Mouse (Mus musculus) G1E (cell line): Measurements from ENCODE around the gene C1rb. TPM values are rescaled to one million over a fixed set of nuclear protein-coding genes. Genes with fewer than 3 reads are reported as not detected.
"Not testable (repeated sequence)": the region's sequence is repeated elsewhere in the genome, so short reads cannot be mapped to it uniquely, and the experiment has no call there.

Experiments
- ATAC-seq: 2 replicates; pipeline ENCODE4 v1.8.0; 2016; ENCODE audit warnings: mild to moderate bottlenecking; ENCODE audit not compliant: insufficient number of reproducible peaks, poor library complexity, low FRiP score, severe bottlenecking; ENCODE audit errors: extremely low read depth
- DNase-seq: peaks from one replicate; pipeline ENCODE4 v3.0.0; 2012; ENCODE audit warnings: low spot score
- H3K27me3 ChIP-seq: 2 replicates; pipeline ENCODE4 v1.6.1; 2012; ENCODE audit warnings: mild to moderate bottlenecking, low read length, inconsistent platforms; ENCODE audit not compliant: insufficient read depth
- H3K36me3 ChIP-seq: replicated peaks from 2 replicates; pipeline ENCODE3; 2012; ENCODE audit warnings: mild to moderate bottlenecking, inconsistent platforms
- H3K4me1 ChIP-seq: 2 replicates; pipeline ENCODE4 v1.6.1; 2012; ENCODE audit warnings: low read depth, low read length, inconsistent platforms, mixed read lengths; ENCODE audit not compliant: insufficient read depth
- H3K4me3 ChIP-seq: 2 replicates; pipeline ENCODE4 v1.5.1; 2012; ENCODE audit warnings: low read depth, mild to moderate bottlenecking, inconsistent platforms, low read length, moderate library complexity, mixed read lengths
- H3K9me3 ChIP-seq: replicated peaks from 2 replicates; pipeline ENCODE4 v1.6.1; 2012; ENCODE audit warnings: inconsistent platforms
- CTCF ChIP-seq: IDR thresholded peaks from 2 replicates; pipeline ENCODE4 v1.5.1; 2012; ENCODE audit warnings: low read depth, low read length, inconsistent platforms, mixed read lengths
- GATA1 ChIP-seq: IDR thresholded peaks from 2 replicates; pipeline ENCODE4 v1.6.1; 2012; ENCODE audit warnings: borderline replicate concordance, low read length, inconsistent platforms, mixed read lengths
- GATA2 ChIP-seq: IDR thresholded peaks from 2 replicates; pipeline ENCODE4 v1.6.1; 2012; ENCODE audit warnings: low read depth, low read length, inconsistent platforms, borderline replicate concordance
- POLR2AphosphoS5 ChIP-seq: IDR thresholded peaks from 2 replicates; pipeline ENCODE4 v1.6.1; 2012; ENCODE audit warnings: low read depth, low read length, inconsistent platforms; ENCODE audit not compliant: insufficient replicate concordance
- TAL1 ChIP-seq: conservative IDR thresholded peaks from 2 replicates; pipeline ENCODE4 v1.6.1; 2012; ENCODE audit warnings: low read depth, low read length, inconsistent platforms, mixed read lengths
- polyA plus RNA-seq: library from polyadenylated mRNA; stranded (reverse); fragments of >175 nt; gene quantifications from 2 replicates; pipeline ENCODE4 v1.2.3, GENCODE M21; 2012
- total RNA-seq, 2 experiments: library from RNA; stranded (forward) in 1 of 2; stranded (reverse) in 1 of 2; fragments of 200-1000 nt in 1 of 2; fragments of >200 nt in 1 of 2; fragmentation: Nextera tagmentation in 1 of 2; gene quantifications; 2 replicates each; pipeline ENCODE4 v1.2.3; 2014 to 2017

Gene C1rb
- total and polyA plus RNA-seq, 3 experiments, result 0.11 TPM; not detected in 2

DNA sequence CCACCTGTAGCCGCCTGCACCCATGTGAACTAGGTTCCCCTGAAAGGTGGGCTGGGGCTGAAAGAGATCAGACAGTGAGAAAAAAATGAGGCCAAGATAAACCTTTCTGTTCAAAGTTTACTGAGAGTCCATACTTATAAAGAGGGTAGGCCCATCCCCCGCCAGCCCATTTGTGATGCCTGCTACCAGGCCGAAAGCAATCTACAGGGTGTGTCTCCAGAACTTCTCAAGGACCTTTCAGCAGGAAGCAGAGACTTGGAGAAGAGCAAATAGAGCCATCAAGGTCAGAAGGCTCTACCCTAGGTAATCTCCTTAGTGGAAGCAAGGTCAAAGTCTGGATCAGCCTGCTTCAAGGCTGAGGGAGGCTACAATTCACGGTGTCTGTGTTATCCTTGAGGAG lies 31.9 kb downstream of the C1rb start:
- no peak for ATAC-seq
- DNase-seq, result no peak
- H3K4me1 ChIP-seq, result no peaks in the 10 kb centered on the region
- TF ChIP-seq GATA1 (no peak), CTCF (no peak), POLR2AphosphoS5 (no peak), TAL1 (no peak), GATA2 (no peak)
- H3K9me3 ChIP-seq, result no peaks in the 10 kb centered on the region
- no peaks in the 10 kb centered on the region for H3K27me3 ChIP-seq
- H3K36me3 ChIP-seq, result no peaks in the 10 kb centered on the region
- H3K4me3 ChIP-seq, result no peak overlapping the region

DNA sequence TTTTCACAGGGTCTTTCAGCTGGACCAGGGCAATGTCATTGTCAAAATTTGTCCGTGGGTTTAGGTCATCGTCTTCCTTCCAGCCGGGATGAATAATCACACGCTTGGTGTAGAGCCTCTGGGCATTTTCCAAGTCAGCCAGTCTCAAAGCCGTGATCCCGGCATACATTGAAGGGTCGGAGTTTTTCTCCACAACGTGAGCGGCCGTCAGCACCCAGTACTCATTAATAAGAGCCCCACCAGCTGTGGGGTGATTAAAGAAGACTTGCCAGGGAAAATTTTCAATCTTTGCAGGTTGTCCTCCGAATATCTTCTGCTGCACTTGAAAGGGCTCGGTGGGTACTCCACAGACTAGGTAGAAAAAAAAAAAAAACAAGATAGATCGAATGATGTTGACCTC lies 55.5 kb downstream of the C1rb start:
- Histone ChIP-seq H3K9me3 (no peaks in the 10 kb centered on the region), H3K36me3 (no peaks in the 10 kb centered on the region), H3K4me1 (no peaks in the 10 kb centered on the region), H3K4me3 (no peak overlapping the region), H3K27me3 (peaks cover 5% of the 10 kb centered on the region)
- no peak for TF ChIP-seq GATA2
- no peak for TF ChIP-seq CTCF
- no peak for TF ChIP-seq TAL1
- no peak for TF ChIP-seq GATA1
- no peak for TF ChIP-seq POLR2AphosphoS5
- DNase-seq (no peak), ATAC-seq (no peak)

DNA sequence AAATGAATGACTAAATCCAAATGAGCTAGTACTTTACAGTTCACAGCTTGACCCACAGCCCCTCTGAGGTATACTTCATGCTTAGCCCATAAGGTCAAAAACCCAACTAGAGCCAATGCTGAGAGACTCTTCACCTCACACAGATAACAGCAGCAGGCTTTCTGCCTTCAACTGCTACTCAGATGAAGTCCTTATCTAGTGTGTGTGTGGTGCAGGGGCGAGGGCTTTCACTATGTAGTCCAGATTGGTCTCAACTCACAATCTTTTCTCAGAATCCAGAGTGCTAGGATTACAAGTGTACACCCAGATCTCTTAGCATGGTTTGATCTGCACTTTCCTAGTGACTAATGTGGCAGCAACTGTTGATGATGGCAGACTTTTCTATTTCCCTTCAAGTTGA lies 56.1 kb downstream of the C1rb start:
- H3K27me3 ChIP-seq, ATAC-seq, H3K36me3 ChIP-seq, H3K9me3 ChIP-seq, H3K4me1 ChIP-seq, DNase-seq, H3K4me3 ChIP-seq: not testable (repeated sequence)

DNA sequence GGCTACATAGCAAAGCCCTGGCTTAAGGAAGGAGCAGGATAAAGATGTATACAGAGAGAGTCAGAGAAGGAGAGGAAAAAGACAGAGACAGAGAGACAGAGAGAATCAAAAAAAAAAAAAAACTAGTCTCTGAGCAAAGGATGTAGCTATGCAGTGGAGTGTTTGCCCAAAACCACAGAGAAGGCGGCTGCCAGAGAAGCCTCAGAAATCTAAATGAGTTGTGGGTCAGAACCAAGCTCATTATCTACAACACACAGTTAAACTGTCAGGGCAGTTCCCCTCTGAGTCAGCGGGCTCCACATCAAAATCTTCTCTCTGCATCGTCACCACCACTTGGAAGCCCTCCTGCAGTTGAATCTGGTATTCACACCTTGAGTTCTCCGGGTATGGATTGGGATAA lies 60.7 kb downstream of the C1rb start:
- H3K4me3 ChIP-seq, result no peak overlapping the region
- no peak for TF ChIP-seq POLR2AphosphoS5
- no peak for TF ChIP-seq GATA1
- no peak for TF ChIP-seq TAL1
- no peak for TF ChIP-seq CTCF
- TF ChIP-seq GATA2, result no peak
- no peaks in the 10 kb centered on the region for H3K9me3 ChIP-seq
- no peaks in the 10 kb centered on the region for H3K36me3 ChIP-seq
- H3K27me3 ChIP-seq, result peaks cover 10% of the 10 kb centered on the region
- ATAC-seq (no peak), DNase-seq (no peak)
- no peaks in the 10 kb centered on the region for H3K4me1 ChIP-seq

Other genes with a start within 250 kb of the C1rb start
- gene Pex5, start 155.2 kb upstream of the C1rb start, total RNA-seq (2014; fragmentation: Nextera tagmentation), result 15.8 and 25.0 TPM in 2 replicates
- 21.0 and 22.3 TPM in 2 replicates for gene Pex5, start 155.2 kb upstream of the C1rb start, total RNA-seq (2017)
- 17.4 and 19.1 TPM in 2 replicates for gene Pex5, start 155.2 kb upstream of the C1rb start, polyA plus RNA-seq
- gene Clstn3, start 105.5 kb upstream of the C1rb start, total RNA-seq (2014; fragmentation: Nextera tagmentation), result 1.7 and 4.2 TPM in 2 replicates
- 4.6 and 6.2 TPM in 2 replicates for gene Clstn3, start 105.5 kb upstream of the C1rb start, total RNA-seq (2017)
- gene Clstn3, start 105.5 kb upstream of the C1rb start, polyA plus RNA-seq, result 10.9 and 11.5 TPM in 2 replicates
- not detected in 2 replicates for gene C1rl, start 77.2 kb upstream of the C1rb start, total RNA-seq (2014; fragmentation: Nextera tagmentation)
- 0.05 TPM in 1 of 2 replicates, not detected in the other for gene C1rl, start 77.2 kb upstream of the C1rb start, total RNA-seq (2017)
- gene C1rl, start 77.2 kb upstream of the C1rb start, polyA plus RNA-seq, result 0.02 and 0.10 TPM in 2 replicates
- not detected in 2 replicates for gene C1ra, start 57.9 kb upstream of the C1rb start, total RNA-seq (2014; fragmentation: Nextera tagmentation)
- 0.05 and 0.06 TPM in 2 replicates for gene C1ra, start 57.9 kb upstream of the C1rb start, total RNA-seq (2017)
- gene C1ra, start 57.9 kb upstream of the C1rb start, polyA plus RNA-seq, result not detected in 2 replicates
- gene C1s1, start 27.9 kb upstream of the C1rb start, total RNA-seq (2014; fragmentation: Nextera tagmentation), result not detected in 2 replicates
- gene C1s1, start 27.9 kb upstream of the C1rb start, total RNA-seq (2017), result 0.05 TPM in 1 of 2 replicates, not detected in the other
- gene C1s1, start 27.9 kb upstream of the C1rb start, polyA plus RNA-seq, result not detected in 2 replicates
- gene C1s2, start 65.8 kb downstream of the C1rb start, total RNA-seq (2014; fragmentation: Nextera tagmentation), result not detected in 2 replicates
- gene C1s2, start 65.8 kb downstream of the C1rb start, total RNA-seq (2017), result 0.05 and 0.12 TPM in 2 replicates
- not detected in 2 replicates for gene C1s2, start 65.8 kb downstream of the C1rb start, polyA plus RNA-seq
- 108 and 198 TPM in 2 replicates for gene Lpcat3, start 92.7 kb downstream of the C1rb start, total RNA-seq (2014; fragmentation: Nextera tagmentation)
- 95.7 and 101 TPM in 2 replicates for gene Lpcat3, start 92.7 kb downstream of the C1rb start, total RNA-seq (2017)
- 123 and 147 TPM in 2 replicates for gene Lpcat3, start 92.7 kb downstream of the C1rb start, polyA plus RNA-seq
- gene Emg1, start 141.9 kb downstream of the C1rb start, total RNA-seq (2014; fragmentation: Nextera tagmentation), result 117 and 120 TPM in 2 replicates
- gene Emg1, start 141.9 kb downstream of the C1rb start, total RNA-seq (2017), result 228 and 262 TPM in 2 replicates
- 254 and 287 TPM in 2 replicates for gene Emg1, start 141.9 kb downstream of the C1rb start, polyA plus RNA-seq
- 325 and 378 TPM in 2 replicates for gene Phb2, start 142.0 kb downstream of the C1rb start, total RNA-seq (2014; fragmentation: Nextera tagmentation)
- 432 and 434 TPM in 2 replicates for gene Phb2, start 142.0 kb downstream of the C1rb start, total RNA-seq (2017)
- 465 and 565 TPM in 2 replicates for gene Phb2, start 142.0 kb downstream of the C1rb start, polyA plus RNA-seq
- gene Ptpn6, start 168.4 kb downstream of the C1rb start, total RNA-seq (2014; fragmentation: Nextera tagmentation), result 66.2 and 72.6 TPM in 2 replicates
- gene Ptpn6, start 168.4 kb downstream of the C1rb start, total RNA-seq (2017), result 309 and 356 TPM in 2 replicates
- 54.9 and 129 TPM in 2 replicates for gene Ptpn6, start 168.4 kb downstream of the C1rb start, polyA plus RNA-seq
- gene Grcc10, start 171.1 kb downstream of the C1rb start, total RNA-seq (2014; fragmentation: Nextera tagmentation), result 61.7 and 62.9 TPM in 2 replicates
- 130 and 176 TPM in 2 replicates for gene Grcc10, start 171.1 kb downstream of the C1rb start, total RNA-seq (2017)
- 26.1 and 38.8 TPM in 2 replicates for gene Grcc10, start 171.1 kb downstream of the C1rb start, polyA plus RNA-seq
- gene Gm45234, start 185.7 kb downstream of the C1rb start, total RNA-seq (2014; fragmentation: Nextera tagmentation), result not detected in 2 replicates
- not detected in 2 replicates for gene Gm45234, start 185.7 kb downstream of the C1rb start, total RNA-seq (2017)
- not detected in 2 replicates for gene Gm45234, start 185.7 kb downstream of the C1rb start, polyA plus RNA-seq
- 58.7 and 85.6 TPM in 2 replicates for gene Atn1, start 186.2 kb downstream of the C1rb start, total RNA-seq (2014; fragmentation: Nextera tagmentation)
- 1.9 and 3.0 TPM in 2 replicates for gene Atn1, start 186.2 kb downstream of the C1rb start, total RNA-seq (2017)
- gene Atn1, start 186.2 kb downstream of the C1rb start, polyA plus RNA-seq, result 55.3 and 58.8 TPM in 2 replicates
- 1.1 and 3.2 TPM in 2 replicates for gene Eno2, start 199.4 kb downstream of the C1rb start, total RNA-seq (2014; fragmentation: Nextera tagmentation)
- 3.4 and 3.6 TPM in 2 replicates for gene Eno2, start 199.4 kb downstream of the C1rb start, total RNA-seq (2017)
- gene Eno2, start 199.4 kb downstream of the C1rb start, polyA plus RNA-seq, result 0.13 and 0.29 TPM in 2 replicates
- not detected in 2 replicates for gene Lrrc23, start 209.4 kb downstream of the C1rb start, total RNA-seq (2014; fragmentation: Nextera tagmentation)
- gene Lrrc23, start 209.4 kb downstream of the C1rb start, total RNA-seq (2017), result 0.11 TPM in 1 of 2 replicates, not detected in the other
- gene Lrrc23, start 209.4 kb downstream of the C1rb start, polyA plus RNA-seq, result not detected in 2 replicates
- 1.9 TPM in 2 replicates for gene Spsb2, start 238.4 kb downstream of the C1rb start, total RNA-seq (2014; fragmentation: Nextera tagmentation)
- gene Spsb2, start 238.4 kb downstream of the C1rb start, total RNA-seq (2017), result 6.9 and 9.4 TPM in 2 replicates
- 10.1 and 10.9 TPM in 2 replicates for gene Spsb2, start 238.4 kb downstream of the C1rb start, polyA plus RNA-seq
- gene Tpi1, start 244.0 kb downstream of the C1rb start, total RNA-seq (2014; fragmentation: Nextera tagmentation), result 601 and 619 TPM in 2 replicates
- 903 and 1,035 TPM in 2 replicates for gene Tpi1, start 244.0 kb downstream of the C1rb start, total RNA-seq (2017)
- 520 and 701 TPM in 2 replicates for gene Tpi1, start 244.0 kb downstream of the C1rb start, polyA plus RNA-seq